ENCODE assay signal across 8 mouse cellular contexts in the genomic region with DNA sequence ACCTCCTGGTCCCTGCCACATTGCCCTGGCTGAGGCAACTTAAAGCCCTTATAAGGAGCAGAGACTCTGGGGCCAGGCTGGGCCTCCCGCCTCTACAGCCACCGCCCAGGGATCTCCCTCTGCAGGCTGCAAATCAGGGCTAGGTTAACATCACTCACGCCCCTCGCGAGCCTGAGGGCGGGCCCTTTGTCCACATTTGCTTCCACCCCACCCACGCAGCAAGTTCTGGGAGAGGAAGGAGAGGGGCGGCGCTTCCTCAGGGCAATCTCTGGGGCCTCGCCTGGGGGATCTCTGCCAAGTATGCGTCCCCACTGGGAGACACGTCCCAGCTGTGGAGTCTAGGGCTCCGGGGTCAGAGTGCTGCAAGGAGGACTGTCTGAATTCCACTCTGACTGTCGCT. TPM values are rescaled to one million over a fixed set of nuclear protein-coding genes. Genes with fewer than 3 reads are reported as not detected.
DNase-seq lines count a peak whose midpoint lies in the region; ATAC-seq lines count a peak whose summit lies in the region.

No protein-coding gene starts in this region.

- peak overlapping the region; percentile 83 for H3K4me2 ChIP-seq in heart, embryonic 11.5 days
- peak overlapping the region; percentile 73 for H3K4me2 ChIP-seq in kidney, embryonic 15.5 days

- DNase-seq in A20 (ENCODE audit: low read depth, low spot score) (peak; percentile 88), WW6 (ENCODE audit: low read depth, low spot score) (peak; percentile 86)
- DNase-seq in embryo, embryonic 9.5 days (ENCODE audit: extremely low spot score) = peak; percentile 84
- peak; percentile 98 for DNase-seq in lung, postnatal 25 days (ENCODE audit: low spot score)
- peak; percentile 90 for DNase-seq in ovary, postnatal 36 days (ENCODE audit: low spot score)
- DNase-seq in frontal cortex, postnatal 25 days (ENCODE audit: low spot score in 2 of 2) = no peak

- H3K4me3 ChIP-seq in heart, embryonic 11.5 days (ENCODE audit: low read depth, low read length) = peak overlapping the region; percentile 62
- H3K4me3 ChIP-seq in kidney, embryonic 15.5 days (replicated peaks) = peak overlapping the region; percentile 51

- H3K9ac ChIP-seq in heart, embryonic 11.5 days (ENCODE audit: low read depth, low read length) = peak overlapping the region; percentile 84
- H3K9ac ChIP-seq in kidney, embryonic 15.5 days = peak overlapping the region; percentile 35

- H3K4me1 ChIP-seq in heart, embryonic 11.5 days (ENCODE audit: control insufficient read depth, insufficient read depth, low read length) = peaks cover 34% of the 10 kb centered on the region; the same call in 1 of the 2 replicates
- peaks cover 53% of the 10 kb centered on the region for H3K4me1 ChIP-seq in kidney, embryonic 15.5 days

- under 1% methylated on average over 14 of the region's 14 CpGs for WGBS in heart, embryonic 11.5 days (ENCODE audit: insufficient replicate concordance)
- WGBS in kidney, embryonic 15.5 days = under 1% methylated on average over 14 of the region's 14 CpGs

- H3K27me3 ChIP-seq in heart, embryonic 11.5 days (ENCODE audit: control insufficient read depth, insufficient read depth, low read length) = no peaks in the 10 kb centered on the region
- no peaks in the 10 kb centered on the region for H3K27me3 ChIP-seq in kidney, embryonic 15.5 days

- H3K27ac ChIP-seq in heart, embryonic 11.5 days (ENCODE audit: low read depth, low read length) = peak overlapping the region; percentile 96
- peak overlapping the region; percentile 83 for H3K27ac ChIP-seq in kidney, embryonic 15.5 days

- peak; percentile 74 for ATAC-seq in heart, embryonic 11.5 days (replicated peaks; ENCODE audit: insufficient number of reproducible peaks, low FRiP score, low TSS enrichment)
- ATAC-seq in kidney, embryonic 15.5 days (replicated peaks; ENCODE audit: low FRiP score) = peak; percentile 85

- H3K36me3 ChIP-seq in heart, embryonic 11.5 days (ENCODE audit: control insufficient read depth, insufficient read depth, low read length) = peaks cover 10% of the 10 kb centered on the region
- peaks cover 37% of the 10 kb centered on the region for H3K36me3 ChIP-seq in kidney, embryonic 15.5 days

- H3K9me3 ChIP-seq in heart, embryonic 11.5 days (replicated peaks; ENCODE audit: control insufficient read depth, low read length) = no peaks in the 10 kb centered on the region
- H3K9me3 ChIP-seq in kidney, embryonic 15.5 days (replicated peaks) = no peaks in the 10 kb centered on the region

RNA-seq across cellular contexts. Expression of a gene that starts 3.8 kb away (rescaled TPM):
- polyA plus RNA-seq in heart, embryonic 11.5 days (2014; fragmentation: Nextera tagmentation; extraction: Ambion mirVana) = 0.10 and 0.14 TPM in 2 replicates
- 0.06 and 0.27 TPM in 2 replicates for polyA plus RNA-seq in kidney, embryonic 15.5 days (2015; fragmentation: Nextera tagmentation; extraction: Ambion mirVana)

RNA-seq across cellular contexts. Expression of a gene that starts 3.9 kb away (rescaled TPM):
- polyA plus RNA-seq in heart, embryonic 11.5 days (2014; fragmentation: Nextera tagmentation; extraction: Ambion mirVana) = 221 and 235 TPM in 2 replicates
- polyA plus RNA-seq in kidney, embryonic 15.5 days (2015; fragmentation: Nextera tagmentation; extraction: Ambion mirVana) = 78.3 and 93.8 TPM in 2 replicates

RNA-seq across cellular contexts. Expression of a gene that starts 40.0 kb away (rescaled TPM):
- 0.24 and 0.27 TPM in 2 replicates for polyA plus RNA-seq in heart, embryonic 11.5 days (2014; fragmentation: Nextera tagmentation; extraction: Ambion mirVana)
- 0.90 and 1.00 TPM in 2 replicates for polyA plus RNA-seq in kidney, embryonic 15.5 days (2015; fragmentation: Nextera tagmentation; extraction: Ambion mirVana)

RNA-seq across cellular contexts. Expression of a gene that starts 43.3 kb away (rescaled TPM):
- polyA plus RNA-seq in heart, embryonic 11.5 days (2014; fragmentation: Nextera tagmentation; extraction: Ambion mirVana) = not detected in 2 replicates
- polyA plus RNA-seq in kidney, embryonic 15.5 days (2015; fragmentation: Nextera tagmentation; extraction: Ambion mirVana) = 0.03 TPM in 2 replicates

Comparison
In these comparisons a context has a peak if more than half of its experiments do, and no peak if none do; other contexts are left out.
1. DNase-seq: peak in A20 (single experiment), WW6 (single experiment), embryo, embryonic 9.5 days (single experiment), lung, postnatal 25 days (single experiment) and ovary, postnatal 36 days (single experiment); none in frontal cortex, postnatal 25 days (0 of 2).